ENCODE assay signal across 9 mouse cellular contexts in genomic region chr3:32886386-32886785, GRCm38 (mm10).
"Had no signal": no experiment of that assay in that cellular context is flagged by ENCODE, and none has a peak within 500 bp of the region (broad histone marks: within the 10 kb centered on the region; RNA-seq: fewer than 3 reads in every experiment).

No protein-coding gene starts in this region.

- DNase-seq: liver, postnatal 0 days; lung, adult 2 months; lung, postnatal 14 days; lung, postnatal 36 days; right cerebral cortex, postnatal 14 days; spleen, adult 18-20 months; thymus, adult 18-20 months; thymus, postnatal 14 days; thymus, postnatal 36 days had no signal
